Mouse (Mus musculus) adrenal gland, postnatal 36 days (tissue): ENCODE data around the gene Ncoa1. TPM values are rescaled to one million over a fixed set of nuclear protein-coding genes. Genes with fewer than 3 reads are reported as not detected.
A peak's percentile ranks its signal among the peaks of the same experiment; 100 is the strongest.
"Not testable (repeated sequence)": the region's sequence is repeated elsewhere in the genome, so short reads cannot be mapped to it uniquely, and the experiment has no call there.

Source experiments
- DNase-seq, 2 experiments: peaks; one replicate each; pipeline ENCODE4 v3.0.0; 2021; ENCODE audit warnings: mixed read lengths in 1 of 2
- total RNA-seq, 2 experiments: library from RNA; stranded (reverse); gene quantifications; 2 replicates each; pipeline ENCODE4 v1.2.3; 2021

Gene Ncoa1
- total RNA-seq, 2 experiments from 2014 or later: 36.6 to 36.8 TPM

- DNase-seq: no peak
These were observed 163.2 kb downstream of the Ncoa1 start for GRCm38 (mm10) chr12:4313824-4314223.

DNA sequence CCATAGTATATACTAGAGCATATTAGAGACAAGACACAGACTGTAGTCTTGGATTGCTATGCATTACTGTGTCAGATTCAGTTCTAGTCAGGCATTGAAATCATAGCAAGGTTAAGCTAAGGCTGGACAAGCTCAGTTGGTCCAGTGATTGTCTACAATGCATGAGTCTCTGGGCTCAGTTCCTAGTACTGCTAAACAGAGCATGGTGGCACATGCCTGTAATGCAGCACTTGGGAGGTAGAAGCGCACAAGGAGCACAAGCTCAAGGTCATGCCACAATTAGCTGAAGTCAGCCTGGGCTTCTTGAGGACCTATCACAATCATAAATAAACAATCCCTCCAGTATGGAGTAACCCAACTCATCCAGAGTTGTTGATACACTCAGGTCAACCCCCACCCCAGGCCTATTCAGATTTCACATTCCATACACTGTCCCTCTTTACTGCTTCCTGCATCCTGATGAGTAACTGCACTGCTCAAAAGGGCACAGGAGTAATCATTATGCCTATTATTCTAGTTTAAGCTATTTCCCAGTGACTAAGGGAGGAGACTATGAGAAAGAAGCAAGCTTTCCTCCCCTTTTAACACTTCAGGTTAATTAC, 170.2 kb downstream of the Ncoa1 start:
- DNase-seq: no peak

DNA sequence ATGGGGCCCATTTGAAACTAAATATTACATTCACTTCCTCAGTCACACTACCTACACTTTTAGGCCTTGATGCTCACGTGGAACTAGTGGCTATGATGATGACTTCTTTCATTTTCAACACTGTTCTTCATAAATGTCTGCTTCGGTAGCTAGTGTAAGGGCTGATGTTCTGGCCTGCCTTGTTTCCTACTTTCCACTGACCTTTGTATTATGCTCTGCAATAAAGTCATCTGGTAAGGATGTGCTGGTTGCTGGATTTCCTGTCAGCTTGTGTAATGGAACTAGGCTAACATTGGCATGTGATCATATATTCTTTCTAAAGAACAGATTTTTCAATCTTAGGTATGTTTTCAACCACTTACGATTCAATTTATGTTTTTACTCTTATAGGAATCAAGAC, 177.7 kb downstream of the Ncoa1 start:
- DNase-seq: no peak

DNA sequence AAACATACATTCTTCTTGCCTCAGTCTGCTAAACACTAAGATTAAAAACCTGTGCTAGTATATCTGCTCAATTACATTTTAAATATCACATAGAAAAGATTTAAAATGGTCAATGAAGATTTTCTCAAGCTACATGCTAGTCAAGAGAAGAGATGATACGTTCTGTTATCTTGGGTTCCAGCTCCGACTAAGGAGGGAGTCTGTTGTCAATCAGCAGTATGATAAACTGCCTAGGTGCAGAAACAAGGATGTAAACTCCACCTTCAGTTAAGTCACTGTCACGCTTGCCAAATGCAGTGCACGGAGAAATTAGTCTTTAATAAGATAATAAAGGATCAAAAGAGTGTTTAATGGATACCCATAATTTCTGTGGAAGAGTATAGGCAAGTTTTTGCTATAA, 178.4 kb downstream of the Ncoa1 start:
- DNase-seq: no peak

GRCm38 (mm10) chr12:4295881-4296280, 181.1 kb downstream of the Ncoa1 start:
- DNase-seq: no peak

GRCm38 (mm10) chr12:4295281-4295680, 181.7 kb downstream of the Ncoa1 start:
- DNase-seq: no peak

GRCm38 (mm10) chr12:4293813-4294212, 183.2 kb downstream of the Ncoa1 start:
- DNase-seq: no peak

- no peak for DNase-seq
These were observed 191.8 kb downstream of the Ncoa1 start for GRCm38 (mm10) chr12:4285186-4285585.

- DNase-seq: no peak
These were observed 197.1 kb downstream of the Ncoa1 start for GRCm38 (mm10) chr12:4279878-4280277.

- no peak for DNase-seq
These were observed 197.8 kb downstream of the Ncoa1 start for GRCm38 (mm10) chr12:4278978-4279755.

DNA sequence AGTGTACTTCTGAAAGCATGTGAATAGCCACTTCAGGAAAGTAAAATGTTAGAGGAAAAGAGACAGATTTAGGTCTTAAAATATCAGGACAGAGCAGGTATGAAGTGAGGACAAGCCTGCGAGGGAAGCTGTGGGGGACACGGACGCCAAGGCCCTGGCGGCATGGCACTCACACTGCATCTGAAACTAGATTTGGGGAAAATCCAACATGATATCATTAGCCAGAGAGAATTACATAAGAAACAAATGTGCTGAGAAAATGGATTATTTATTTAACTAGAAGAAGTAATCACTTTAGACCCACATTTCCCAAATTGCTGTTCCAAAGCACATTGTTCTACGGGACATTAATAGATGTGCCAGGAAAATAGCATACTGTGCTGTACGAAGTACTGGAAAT, 205.9 kb downstream of the Ncoa1 start:
- DNase-seq: no peak

- DNase-seq: peak in 1 of 2 experiments; percentile 7
These were observed 209.2 kb downstream of the Ncoa1 start for GRCm38 (mm10) chr12:4267765-4268164.

- DNase-seq: no peak
These were observed 224.0 kb downstream of the Ncoa1 start for GRCm38 (mm10) chr12:4252742-4253655.

DNA sequence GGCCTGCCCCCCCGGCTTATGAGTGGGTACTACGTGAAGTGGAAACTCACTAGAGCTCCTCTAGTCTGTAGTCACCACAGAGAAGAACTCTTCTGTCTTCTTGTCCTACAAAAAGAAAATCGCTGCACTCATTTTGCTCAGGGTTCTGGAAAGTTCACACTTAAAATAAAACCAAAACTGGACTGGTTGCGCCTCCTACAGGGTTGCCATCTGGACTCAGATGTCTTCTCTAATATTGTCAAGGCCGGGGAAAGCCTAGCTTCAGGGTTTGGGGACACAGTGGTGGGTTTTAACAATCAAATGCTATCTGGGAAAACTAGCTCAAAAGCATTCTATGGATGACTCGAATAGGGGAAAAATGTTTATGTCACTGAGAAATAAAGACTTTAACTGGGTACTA, 227.2 kb downstream of the Ncoa1 start:
- DNase-seq: no peak

DNA sequence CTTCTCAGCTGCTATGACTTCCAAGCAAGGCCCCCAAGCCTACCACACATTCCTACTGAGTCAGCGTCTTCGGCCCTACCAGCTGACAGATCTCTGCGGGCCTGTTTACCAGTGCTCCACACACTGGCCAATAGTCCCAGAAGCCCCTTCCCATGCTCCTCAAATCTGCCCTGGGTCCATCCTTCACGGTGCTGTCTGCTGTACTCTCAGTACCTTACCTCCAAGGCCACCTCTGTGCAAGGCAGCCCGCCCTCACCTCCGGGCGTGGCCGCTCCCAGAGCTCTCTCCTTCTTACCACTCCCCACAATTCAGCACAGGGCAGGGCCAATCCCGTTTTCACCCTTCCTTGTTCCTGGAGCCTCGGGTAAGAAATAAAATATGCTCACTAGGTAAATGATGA, 231.2 kb downstream of the Ncoa1 start:
- no peak for DNase-seq

GRCm38 (mm10) chr12:4243805-4244204, 233.2 kb downstream of the Ncoa1 start:
- no peak for DNase-seq

GRCm38 (mm10) chr12:4240281-4240680, 236.7 kb downstream of the Ncoa1 start:
- not testable (repeated sequence) for DNase-seq

GRCm38 (mm10) chr12:4237481-4237880, 239.5 kb downstream of the Ncoa1 start:
- no peak for DNase-seq

DNA sequence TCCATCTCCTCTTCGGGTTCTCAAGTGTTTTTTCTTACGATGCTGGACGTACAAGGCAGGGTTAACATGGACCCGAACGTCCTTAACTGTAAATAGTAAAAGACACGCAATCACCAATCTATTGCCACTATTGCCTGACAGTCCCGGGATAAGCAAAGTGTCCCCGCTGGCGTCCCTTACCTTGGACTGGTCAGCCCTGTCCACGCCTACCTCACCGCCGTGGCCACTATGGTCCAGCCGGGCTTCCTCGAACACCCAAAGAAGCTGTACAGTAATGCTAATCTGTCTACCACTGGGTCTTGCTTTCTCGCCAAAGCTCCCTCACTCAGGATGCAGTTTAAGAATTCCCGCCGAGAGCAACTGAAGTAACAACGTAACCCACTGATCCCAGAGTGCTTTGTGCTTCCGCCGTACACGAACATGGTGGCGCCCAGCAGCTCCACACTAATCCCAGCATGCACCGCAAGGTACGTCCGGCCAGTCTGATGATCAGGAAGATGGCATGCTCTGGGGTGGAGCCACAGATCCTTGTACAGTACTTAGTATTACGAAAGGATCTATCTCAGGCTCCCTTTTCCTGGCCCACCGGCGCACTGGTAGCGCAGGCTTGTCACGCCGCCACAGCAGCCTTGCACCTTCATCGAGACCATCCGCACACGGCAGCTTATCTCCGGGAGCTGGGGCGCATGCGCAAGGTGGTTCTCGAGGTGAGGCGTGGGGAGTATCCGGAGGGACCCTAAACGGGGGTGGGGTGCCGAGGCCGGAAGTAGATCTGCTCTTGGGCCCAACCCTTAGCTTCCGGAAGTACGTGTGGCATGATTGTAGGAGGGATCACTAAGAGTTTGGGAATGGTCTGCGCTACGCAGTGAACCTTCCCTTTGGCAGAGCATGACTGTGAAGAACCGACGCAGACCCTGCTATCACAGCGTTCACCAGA, 243.1 kb downstream of the Ncoa1 start, which contains the start of the genes Ptrhd1 and Cenpo:
Gene Ptrhd1 (plus strand): TSS at position 456 of the 937 bp plus-strand sequence.
Gene Cenpo (minus strand): TSS at position 723 of the 937 bp plus-strand sequence.
- peak; percentile 95 for DNase-seq

DNA sequence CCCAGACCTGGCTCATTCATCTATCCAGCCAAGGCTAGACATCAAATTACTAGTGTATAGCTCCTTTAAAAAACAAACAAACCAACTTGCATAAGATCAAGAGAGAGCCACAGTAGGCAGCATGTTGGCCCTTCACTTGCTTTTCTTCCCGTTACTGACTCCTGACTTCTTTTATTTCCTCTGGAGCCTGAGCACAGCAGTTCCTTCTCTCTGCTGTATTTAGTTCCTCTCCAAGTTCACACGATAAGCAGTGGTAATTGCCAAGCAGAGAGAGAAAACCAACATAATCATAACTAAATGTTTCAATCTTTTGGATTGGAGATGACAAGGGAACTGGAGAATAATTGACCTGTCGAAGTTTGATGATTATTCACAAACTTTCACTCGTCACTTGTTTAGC, 244.2 kb downstream of the Ncoa1 start:
- no peak for DNase-seq

DNA sequence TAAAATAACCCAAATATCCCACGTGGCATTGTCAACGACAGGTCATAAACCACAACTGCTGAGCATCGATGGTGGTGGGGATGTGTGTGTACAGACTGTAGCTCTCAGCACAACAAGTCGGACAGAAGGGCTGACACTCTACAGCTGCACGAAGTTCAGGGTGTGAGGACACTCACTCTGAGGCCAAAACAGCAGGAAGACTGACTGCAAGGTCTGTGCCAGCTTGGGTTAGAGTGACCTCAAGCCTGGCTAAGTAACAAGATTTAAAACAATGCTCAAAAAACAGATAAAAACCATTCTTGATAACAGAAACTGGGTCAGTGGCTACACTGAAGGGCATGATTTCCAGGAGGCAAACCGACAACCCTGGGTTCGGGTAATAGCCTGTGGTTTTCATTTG, 246.8 kb downstream of the Ncoa1 start:
- DNase-seq: no peak
